Comparison of ENCODE assay signal across 8 mouse cellular contexts in genomic region chr4:43043644-43044357, GRCm38 (mm10). TPM values are rescaled to one million over a fixed set of nuclear protein-coding genes. Genes with fewer than 3 reads are reported as not detected.
DNase-seq lines count a peak whose midpoint lies in the region; ATAC-seq and TF ChIP-seq lines count a peak whose summit lies in the region.

No protein-coding gene starts in this region.

- TF ChIP-seq POLR2A in bone marrow macrophage, adult 2 months (IDR thresholded peaks at IDR 0.05; ENCODE audit: borderline replicate concordance, low read depth, low read length) = no peak

- H3K4me2 ChIP-seq in intestine, postnatal 0 days (replicated peaks; ENCODE audit: low read depth) = peak overlapping the region; percentile 88
- H3K4me2 ChIP-seq in liver, embryonic 13.5 days = peak overlapping the region; percentile 80
- peak overlapping the region; percentile 86 for H3K4me2 ChIP-seq in stomach, postnatal 0 days (replicated peaks; ENCODE audit: low read depth)

- H3K27me3 ChIP-seq in intestine, postnatal 0 days (replicated peaks; ENCODE audit: control insufficient read depth, insufficient read depth, low read length) = no peaks in the 10 kb centered on the region
- H3K27me3 ChIP-seq in liver, embryonic 13.5 days = no peaks in the 10 kb centered on the region
- H3K27me3 ChIP-seq in stomach, postnatal 0 days (ENCODE audit: control insufficient read depth, insufficient read depth, low read length) = no peaks in the 10 kb centered on the region

- no peak for TF ChIP-seq CTCF in bone marrow macrophage, adult 2 months (IDR thresholded peaks at IDR 0.05; ENCODE audit: low read depth, low read length)
- no peak for TF ChIP-seq CTCF in intestine, postnatal 0 days (IDR thresholded peaks at IDR 0.05; ENCODE audit: low read depth)
- no peak for TF ChIP-seq CTCF in stomach, postnatal 0 days (IDR thresholded peaks at IDR 0.05; ENCODE audit: low read depth)

- no peak for ATAC-seq in intestine, postnatal 0 days
- ATAC-seq in liver, embryonic 13.5 days (ENCODE audit: low read depth) = no peak
- peak; percentile 6; the same call in 1 of the 2 replicates for ATAC-seq in stomach, postnatal 0 days (ENCODE audit: low FRiP score, low TSS enrichment)

- no peaks in the 10 kb centered on the region for H3K36me3 ChIP-seq in intestine, postnatal 0 days (ENCODE audit: control insufficient read depth, insufficient read depth)
- H3K36me3 ChIP-seq in liver, embryonic 13.5 days = no peaks in the 10 kb centered on the region
- no peaks in the 10 kb centered on the region for H3K36me3 ChIP-seq in stomach, postnatal 0 days (ENCODE audit: control insufficient read depth, insufficient read depth, low read length)

- no peak for TF ChIP-seq EP300 in stomach, postnatal 0 days (optimal IDR thresholded peaks at IDR 0.05)

- 18% methylated on average over 7 of the region's 7 CpGs for WGBS in intestine, postnatal 0 days
- 19% methylated on average over 7 of the region's 7 CpGs for WGBS in liver, embryonic 13.5 days (ENCODE audit: insufficient replicate concordance)
- 11% methylated on average over 7 of the region's 7 CpGs for WGBS in stomach, postnatal 0 days

- DNase-seq in layer of hippocampus, adult 18-20 months (ENCODE audit: low spot score in 2 of 2) = peak; percentile 59 to 60
- no peak for DNase-seq in layer of hippocampus, postnatal 25 days (ENCODE audit: extremely low spot score in 1 of 2, low spot score in 1 of 2)
- DNase-seq in heart, adult 18-20 months = peak; percentile 65 to 87
- DNase-seq in liver, embryonic 13.5 days = no peak
- peak; percentile 87 for DNase-seq in naive thymus-derived CD4-positive, alpha-beta T cell, adult 2 months (ENCODE audit: low read depth)
- peak; percentile 79 for DNase-seq in stomach, postnatal 0 days (ENCODE audit: low spot score)

- no peak overlapping the region for H3K9ac ChIP-seq in intestine, postnatal 0 days (ENCODE audit: low read depth, low read length)
- 0 out of 2 replicates have a peak overlapping the region, but pooled peaks have one; percentile 9 for H3K9ac ChIP-seq in liver, embryonic 13.5 days
- 0 out of 2 replicates have a peak overlapping the region, but pooled peaks have one; percentile 14 for H3K9ac ChIP-seq in stomach, postnatal 0 days (ENCODE audit: low read length)

- H3K4me3 ChIP-seq in bone marrow macrophage, adult 2 months (ENCODE audit: insufficient read depth, low read length) = peak overlapping the region; percentile 52
- H3K4me3 ChIP-seq in intestine, postnatal 0 days (ENCODE audit: low read depth, low read length) = no peak overlapping the region
- no peak overlapping the region; the same call in 1 of the 2 replicates for H3K4me3 ChIP-seq in liver, embryonic 13.5 days (replicated peaks)
- H3K4me3 ChIP-seq in stomach, postnatal 0 days (ENCODE audit: low read depth, low read length) = no peak overlapping the region

- no peaks in the 10 kb centered on the region for H3K9me3 ChIP-seq in intestine, postnatal 0 days (ENCODE audit: control insufficient read depth)
- no peaks in the 10 kb centered on the region for H3K9me3 ChIP-seq in liver, embryonic 13.5 days (replicated peaks)
- H3K9me3 ChIP-seq in stomach, postnatal 0 days (ENCODE audit: control insufficient read depth, low read length) = no peaks in the 10 kb centered on the region

- H3K27ac ChIP-seq in bone marrow macrophage, adult 2 months (ENCODE audit: insufficient read depth, low read depth, low read length) = peak overlapping the region; percentile 94
- H3K27ac ChIP-seq in intestine, postnatal 0 days (ENCODE audit: low read depth, low read length) = peak overlapping the region; percentile 67; the same call in 1 of the 2 replicates
- H3K27ac ChIP-seq in liver, embryonic 13.5 days = peak overlapping the region; percentile 53
- H3K27ac ChIP-seq in stomach, postnatal 0 days (replicated peaks) = peak overlapping the region; percentile 87

- H3K4me1 ChIP-seq in bone marrow macrophage, adult 2 months (ENCODE audit: control insufficient read depth, insufficient read depth, low read length) = peaks cover 43% of the 10 kb centered on the region
- peaks cover 8% of the 10 kb centered on the region for H3K4me1 ChIP-seq in intestine, postnatal 0 days (replicated peaks; ENCODE audit: control insufficient read depth, insufficient read depth, low read length)
- H3K4me1 ChIP-seq in liver, embryonic 13.5 days (replicated peaks) = peaks cover 60% of the 10 kb centered on the region
- H3K4me1 ChIP-seq in stomach, postnatal 0 days (replicated peaks; ENCODE audit: control insufficient read depth, insufficient read depth) = no peaks in the 10 kb centered on the region

RNA-seq across cellular contexts. Expression of gene Fam214b, which starts 2.2 kb away (rescaled TPM):
- total RNA-seq in layer of hippocampus, adult 18-20 months (2021) = 10 to 100 TPM; 36.4 to 36.6 TPM
- 10 to 100 TPM; 32.9 to 37.7 TPM for total RNA-seq in layer of hippocampus, postnatal 25 days (2021)
- polyA plus RNA-seq in bone marrow macrophage, adult 2 months (2012; ENCODE audit: insufficient read depth, insufficient read length, missing spikeins) = 50.4 and 55.1 TPM in 2 replicates
- 10 to 100 TPM; 27.7 to 30.7 TPM for total RNA-seq in heart, adult 18-20 months (2021)
- polyA plus RNA-seq in intestine, postnatal 0 days (2015; fragmentation: Nextera tagmentation; extraction: Ambion mirVana) = 5.9 and 6.3 TPM in 2 replicates
- polyA plus RNA-seq in liver, embryonic 13.5 days (2015; fragmentation: Nextera tagmentation; extraction: Ambion mirVana) = 28.4 and 30.0 TPM in 2 replicates
- polyA plus RNA-seq in stomach, postnatal 0 days (2015; fragmentation: Nextera tagmentation; extraction: Ambion mirVana) = 9.0 and 10.0 TPM in 2 replicates

RNA-seq across cellular contexts. Expression of gene Stoml2, which starts 12.3 kb away (rescaled TPM):
- 100 to 1,000 TPM; 106 to 107 TPM for total RNA-seq in layer of hippocampus, adult 18-20 months (2021)
- 100 to 1,000 TPM in 1 of 2 experiments, 10 to 100 TPM in 1; 85.6 to 108 TPM for total RNA-seq in layer of hippocampus, postnatal 25 days (2021)
- polyA plus RNA-seq in bone marrow macrophage, adult 2 months (2012; ENCODE audit: insufficient read depth, insufficient read length, missing spikeins) = 50.5 and 54.6 TPM in 2 replicates
- 100 to 1,000 TPM; 107 to 113 TPM for total RNA-seq in heart, adult 18-20 months (2021)
- polyA plus RNA-seq in intestine, postnatal 0 days (2015; fragmentation: Nextera tagmentation; extraction: Ambion mirVana) = 119 and 120 TPM in 2 replicates
- 270 and 280 TPM in 2 replicates for polyA plus RNA-seq in liver, embryonic 13.5 days (2015; fragmentation: Nextera tagmentation; extraction: Ambion mirVana)
- 151 and 157 TPM in 2 replicates for polyA plus RNA-seq in stomach, postnatal 0 days (2015; fragmentation: Nextera tagmentation; extraction: Ambion mirVana)

RNA-seq across cellular contexts. Expression of gene Unc13b, which starts 15.0 kb away (rescaled TPM):
- total RNA-seq in layer of hippocampus, adult 18-20 months (2021) = 10 to 100 TPM; 33.9 to 34.9 TPM
- 10 to 100 TPM; 32.7 to 49.6 TPM for total RNA-seq in layer of hippocampus, postnatal 25 days (2021)
- 0.38 and 0.45 TPM in 2 replicates for polyA plus RNA-seq in bone marrow macrophage, adult 2 months (2012; ENCODE audit: insufficient read depth, insufficient read length, missing spikeins)
- 10 to 100 TPM in 1 of 2 experiments, 1 to 10 TPM in 1; 9.0 to 10.9 TPM for total RNA-seq in heart, adult 18-20 months (2021)
- polyA plus RNA-seq in intestine, postnatal 0 days (2015; fragmentation: Nextera tagmentation; extraction: Ambion mirVana) = 1.5 TPM in 2 replicates
- polyA plus RNA-seq in liver, embryonic 13.5 days (2015; fragmentation: Nextera tagmentation; extraction: Ambion mirVana) = 0.30 and 0.37 TPM in 2 replicates
- polyA plus RNA-seq in stomach, postnatal 0 days (2015; fragmentation: Nextera tagmentation; extraction: Ambion mirVana) = 3.2 and 4.5 TPM in 2 replicates

RNA-seq across cellular contexts. Expression of gene Pigo, which starts 18.2 kb away (rescaled TPM):
- 10 to 100 TPM; 26.1 to 26.4 TPM for total RNA-seq in layer of hippocampus, adult 18-20 months (2021)
- 10 to 100 TPM; 33.9 TPM for total RNA-seq in layer of hippocampus, postnatal 25 days (2021)
- 8.3 and 9.4 TPM in 2 replicates for polyA plus RNA-seq in bone marrow macrophage, adult 2 months (2012; ENCODE audit: insufficient read depth, insufficient read length, missing spikeins)
- 10 to 100 TPM; 20.5 to 24.4 TPM for total RNA-seq in heart, adult 18-20 months (2021)
- polyA plus RNA-seq in intestine, postnatal 0 days (2015; fragmentation: Nextera tagmentation; extraction: Ambion mirVana) = 14.3 and 15.4 TPM in 2 replicates
- 12.6 and 13.9 TPM in 2 replicates for polyA plus RNA-seq in liver, embryonic 13.5 days (2015; fragmentation: Nextera tagmentation; extraction: Ambion mirVana)
- polyA plus RNA-seq in stomach, postnatal 0 days (2015; fragmentation: Nextera tagmentation; extraction: Ambion mirVana) = 10.3 and 11.0 TPM in 2 replicates

RNA-seq across cellular contexts. Expression of gene Fancg, which starts 33.5 kb away (rescaled TPM):
- total RNA-seq in layer of hippocampus, adult 18-20 months (2021) = 10 to 100 TPM in 1 of 2 experiments, 1 to 10 TPM in 1; 9.8 to 13.8 TPM
- total RNA-seq in layer of hippocampus, postnatal 25 days (2021) = 1 to 10 TPM; 7.7 to 8.7 TPM
- polyA plus RNA-seq in bone marrow macrophage, adult 2 months (2012; ENCODE audit: insufficient read depth, insufficient read length, missing spikeins) = 13.3 and 23.9 TPM in 2 replicates
- 1 to 10 TPM; 1.6 to 2.9 TPM for total RNA-seq in heart, adult 18-20 months (2021)
- polyA plus RNA-seq in intestine, postnatal 0 days (2015; fragmentation: Nextera tagmentation; extraction: Ambion mirVana) = 5.2 and 6.2 TPM in 2 replicates
- 10.3 and 11.8 TPM in 2 replicates for polyA plus RNA-seq in liver, embryonic 13.5 days (2015; fragmentation: Nextera tagmentation; extraction: Ambion mirVana)
- 7.0 and 7.7 TPM in 2 replicates for polyA plus RNA-seq in stomach, postnatal 0 days (2015; fragmentation: Nextera tagmentation; extraction: Ambion mirVana)

Comparison
In these comparisons a context has a peak if more than half of its experiments do, and no peak if none do; other contexts are left out.
1. DNase-seq: peak in layer of hippocampus, adult 18-20 months (2 of 2), heart, adult 18-20 months (2 of 2), naive thymus-derived CD4-positive, alpha-beta T cell, adult 2 months (single experiment) and stomach, postnatal 0 days (single experiment); none in layer of hippocampus, postnatal 25 days (0 of 2) and liver, embryonic 13.5 days (single experiment).
2. Peak in every context shown above with its lines, with median percentiles within 50 percentile points of each other: H3K27ac ChIP-seq and H3K4me2 ChIP-seq.